Comparison of ENCODE assay signal across 24 mouse cellular contexts in the genomic region with DNA sequence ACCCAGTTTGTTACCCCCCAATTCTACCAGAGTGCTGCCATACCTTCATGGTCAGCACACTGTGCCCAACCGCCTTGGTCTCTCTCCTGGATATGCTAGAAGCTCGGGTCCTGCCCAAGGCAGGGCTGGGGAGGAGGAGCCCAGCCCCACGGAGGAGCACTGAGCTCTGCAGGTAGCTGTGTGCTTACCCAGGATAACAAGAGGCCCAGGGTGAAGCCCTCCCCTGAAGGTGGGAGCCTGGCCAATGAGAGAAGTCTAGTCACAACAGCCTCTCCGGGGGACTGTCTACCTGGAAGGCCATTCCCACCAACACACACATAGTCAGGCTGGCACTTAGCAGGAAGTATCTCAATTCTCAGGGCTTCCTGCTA.
DNase-seq lines count a peak whose midpoint lies in the region; ATAC-seq and TF ChIP-seq lines count a peak whose summit lies in the region.
"Had no signal": no experiment of that assay in that cellular context is flagged by ENCODE, and none has a peak within 500 bp of the region (broad histone marks: within the 10 kb centered on the region; RNA-seq: fewer than 3 reads in every experiment).

No protein-coding gene starts in this region.

- H3K27me3 ChIP-seq in limb, embryonic 13.5 days = no peaks in the 10 kb centered on the region
- no peaks in the 10 kb centered on the region for H3K27me3 ChIP-seq in limb, embryonic 10.5 days (ENCODE audit: low read depth, poor library complexity, severe bottlenecking)
- no peaks in the 10 kb centered on the region for H3K27me3 ChIP-seq in CH12.LX (replicated peaks)
- no peaks in the 10 kb centered on the region for H3K27me3 ChIP-seq in embryonic facial prominence, embryonic 15.5 days
- H3K27me3 ChIP-seq in stomach, embryonic 14.5 days (ENCODE audit: control insufficient read depth, insufficient read depth, low read length) = no peaks in the 10 kb centered on the region
- H3K27me3 ChIP-seq: forebrain, embryonic 12.5 days; liver, embryonic 12.5 days; midbrain, embryonic 12.5 days; neural tube, embryonic 15.5 days had no signal

- dilution Hi-C loops in CH12.LX (cut with MboI; ENCODE audit: extremely low pct_ligation_motif_present, extremely low pct_unique_long_range_greater_than_20kb, low sequenced_read_pairs) = no loop called here

- no peak overlapping the region for H3K9ac ChIP-seq in limb, embryonic 13.5 days
- peak overlapping the region; percentile 3; the same call in 1 of the 2 replicates for H3K9ac ChIP-seq in CH12.LX (ENCODE audit: insufficient read depth, low read depth)
- no peak overlapping the region for H3K9ac ChIP-seq in embryonic facial prominence, embryonic 15.5 days
- H3K9ac ChIP-seq in stomach, embryonic 14.5 days (replicated peaks; ENCODE audit: low read depth, low read length) = no peak overlapping the region
- H3K9ac ChIP-seq: forebrain, embryonic 12.5 days; heart, embryonic 12.5 days; liver, embryonic 12.5 days; lung, embryonic 14.5 days; midbrain, embryonic 12.5 days; neural tube, embryonic 15.5 days had no signal

- TF ChIP-seq CTCF in CH12.LX (conservative IDR thresholded peaks at IDR 0.05 in 1 of 2, IDR thresholded peaks at IDR 0.05 in 1 of 2; ENCODE audit: low read depth in 2 of 2, low read length in 2 of 2) = no peak

- peaks cover 7% of the 10 kb centered on the region; the same call in 1 of the 2 replicates for H3K9me3 ChIP-seq in limb, embryonic 13.5 days
- H3K9me3 ChIP-seq in limb, embryonic 10.5 days (replicated peaks) = no peaks in the 10 kb centered on the region
- H3K9me3 ChIP-seq in CH12.LX (replicated peaks; ENCODE audit: low read length) = no peaks in the 10 kb centered on the region
- no peaks in the 10 kb centered on the region for H3K9me3 ChIP-seq in embryonic facial prominence, embryonic 15.5 days (replicated peaks)
- 0 out of 2 replicates have a peak, but pooled peaks cover 3% of the 10 kb centered on the region for H3K9me3 ChIP-seq in stomach, embryonic 14.5 days (ENCODE audit: control insufficient read depth, low read depth, low read length)
- H3K9me3 ChIP-seq: liver, embryonic 12.5 days; midbrain, embryonic 12.5 days; neural tube, embryonic 15.5 days had no signal

- DNase-seq in limb, embryonic 10.5 days (ENCODE audit: low spot score) = no peak
- no peak for DNase-seq in CH12.LX (ENCODE audit: extremely low read depth)
- DNase-seq in frontal cortex, postnatal 14 days (ENCODE audit: low spot score in 2 of 2) = no peak
- DNase-seq in kidney, adult 11 months = no peak
- DNase-seq: adrenal gland, postnatal 10 days; cerebellum, adult 2 months; cerebellum, postnatal 25 days; gastrocnemius, postnatal 14 days; heart, postnatal 10 days; kidney, adult 8-10 months; kidney, postnatal 10 days; left cerebral cortex, postnatal 4 days; thymus, adult 2 months had no signal

- 0 out of 2 replicates have a peak, but pooled peaks have one; percentile 19 for ATAC-seq in limb, embryonic 13.5 days (ENCODE audit: low FRiP score, low read depth)
- ATAC-seq in embryonic facial prominence, embryonic 15.5 days (ENCODE audit: insufficient number of reproducible peaks, low FRiP score, low TSS enrichment, low read depth) = peak; percentile 4; the same call in 1 of the 2 replicates
- peak; percentile 73; the same call in 1 of the 2 replicates for ATAC-seq in stomach, embryonic 14.5 days (ENCODE audit: insufficient number of reproducible peaks, insufficient read depth, low FRiP score, low read depth)
- ATAC-seq: liver, embryonic 12.5 days had no signal

- no peak for TF ChIP-seq EP300 in CH12.LX (IDR thresholded peaks at IDR 0.05; ENCODE audit: low read length)

- no peak overlapping the region for H3K4me3 ChIP-seq in limb, embryonic 13.5 days
- no peak overlapping the region for H3K4me3 ChIP-seq in limb, embryonic 10.5 days
- no peak overlapping the region for H3K4me3 ChIP-seq in CH12.LX (replicated peaks in 1 of 3; ENCODE audit: low read depth in 2 of 3, low read length in 2 of 3, poor library complexity in 1 of 3)
- H3K4me3 ChIP-seq in embryonic facial prominence, embryonic 15.5 days (replicated peaks) = no peak overlapping the region
- H3K4me3 ChIP-seq in stomach, embryonic 14.5 days (ENCODE audit: low read depth, low read length) = no peak overlapping the region
- H3K4me3 ChIP-seq: forebrain, embryonic 12.5 days; heart, embryonic 12.5 days; left cerebral cortex, adult 2 months; liver, embryonic 12.5 days; midbrain, embryonic 12.5 days; neural tube, embryonic 15.5 days had no signal

- H3K4me2 ChIP-seq in limb, embryonic 13.5 days (replicated peaks) = no peak overlapping the region
- H3K4me2 ChIP-seq in CH12.LX (ENCODE audit: insufficient read depth, low read depth, poor library complexity, severe bottlenecking) = no peak overlapping the region
- H3K4me2 ChIP-seq in embryonic facial prominence, embryonic 15.5 days (replicated peaks) = no peak overlapping the region
- no peak overlapping the region for H3K4me2 ChIP-seq in stomach, embryonic 14.5 days (replicated peaks; ENCODE audit: low read depth, low read length)
- H3K4me2 ChIP-seq: forebrain, embryonic 12.5 days; heart, embryonic 12.5 days; liver, embryonic 12.5 days; lung, embryonic 14.5 days; midbrain, embryonic 12.5 days; neural tube, embryonic 15.5 days had no signal

- no peak overlapping the region for H3K27ac ChIP-seq in limb, embryonic 13.5 days
- no peak overlapping the region for H3K27ac ChIP-seq in limb, embryonic 10.5 days
- H3K27ac ChIP-seq in CH12.LX (ENCODE audit: insufficient read depth, low read depth) = peak overlapping the region; percentile 83
- peak overlapping the region; percentile 74 for H3K27ac ChIP-seq in embryonic facial prominence, embryonic 15.5 days (replicated peaks)
- peak overlapping the region; percentile 59; the same call in 1 of the 2 replicates for H3K27ac ChIP-seq in stomach, embryonic 14.5 days (ENCODE audit: low read length)
- H3K27ac ChIP-seq: forebrain, embryonic 12.5 days; left cerebral cortex, adult 2 months; liver, embryonic 12.5 days; macrophage; midbrain, embryonic 12.5 days; neural tube, embryonic 15.5 days had no signal

- H3K4me1 ChIP-seq in limb, embryonic 13.5 days = 0 out of 2 replicates have a peak, but pooled peaks cover 6% of the 10 kb centered on the region
- H3K4me1 ChIP-seq in limb, embryonic 10.5 days = peaks cover 4% of the 10 kb centered on the region
- peaks cover 37 to 76% of the 10 kb centered on the region in 2 experiments for H3K4me1 ChIP-seq in CH12.LX (ENCODE audit: control insufficient read depth in 1 of 2, insufficient read depth in 2 of 2)
- peaks cover 16% of the 10 kb centered on the region for H3K4me1 ChIP-seq in embryonic facial prominence, embryonic 15.5 days
- H3K4me1 ChIP-seq in stomach, embryonic 14.5 days (ENCODE audit: control insufficient read depth, insufficient read depth, low read length) = no peaks in the 10 kb centered on the region; the same call in 1 of the 2 replicates
- H3K4me1 ChIP-seq: forebrain, embryonic 12.5 days; liver, embryonic 12.5 days; midbrain, embryonic 12.5 days; neural tube, embryonic 15.5 days had no signal

- peak; percentile 36 for TF ChIP-seq POLR2A in CH12.LX (IDR thresholded peaks at IDR 0.05; ENCODE audit: low read depth, low read length)

- in situ Hi-C loops in CH12.LX (cut with MboI; ENCODE audit: low pct_ligation_motif_present, low pct_unique_long_range_greater_than_20kb, low sequenced_read_pairs) = no loop called here

- no peaks in the 10 kb centered on the region for H3K79me2 ChIP-seq in CH12.LX (replicated peaks; ENCODE audit: control insufficient read depth, extremely low read depth, insufficient read depth, poor library complexity, severe bottlenecking)

- 43% methylated on average over 4 of the region's 4 CpGs for WGBS in limb, embryonic 13.5 days
- 42% methylated on average over 4 of the region's 4 CpGs for WGBS in limb, embryonic 10.5 days
- 50% methylated on average over 4 of the region's 4 CpGs for WGBS in embryonic facial prominence, embryonic 15.5 days
- WGBS in stomach, embryonic 14.5 days = 39% methylated on average over 4 of the region's 4 CpGs

- H3K36me3 ChIP-seq in limb, embryonic 13.5 days = no peaks in the 10 kb centered on the region
- no peaks in the 10 kb centered on the region for H3K36me3 ChIP-seq in limb, embryonic 10.5 days
- H3K36me3 ChIP-seq in CH12.LX (replicated peaks in 1 of 2; ENCODE audit: control insufficient read depth in 1 of 2, insufficient read depth in 1 of 2, low read length in 1 of 2) = peaks cover 0 to 2% of the 10 kb centered on the region in 2 experiments
- no peaks in the 10 kb centered on the region for H3K36me3 ChIP-seq in embryonic facial prominence, embryonic 15.5 days
- no peaks in the 10 kb centered on the region for H3K36me3 ChIP-seq in stomach, embryonic 14.5 days (ENCODE audit: control insufficient read depth, insufficient read depth, low read length)
- H3K36me3 ChIP-seq: forebrain, embryonic 12.5 days; heart, embryonic 12.5 days; liver, embryonic 12.5 days; midbrain, embryonic 12.5 days; neural tube, embryonic 15.5 days had no signal

- no peak for TF ChIP-seq RAD21 in CH12.LX (IDR thresholded peaks at IDR 0.05; ENCODE audit: low read depth, low read length)

TF ChIP-seq in CH12.LX, 34 proteins besides CTCF, POLR2A, EP300 and RAD21:
- TF ChIP-seq PAX5 (IDR thresholded peaks at IDR 0.05; ENCODE audit: low read length) (no peak), TBP (conservative IDR thresholded peaks at IDR 0.05; ENCODE audit: low read depth, low read length) (0 out of 2 replicates have a peak, but pooled peaks have one; percentile 37)

Comparison
In these comparisons a context has a peak if more than half of its experiments do, and no peak if none do; other contexts are left out.
1. ATAC-seq: peak in every context shown above with its lines; median percentile 73 in stomach, embryonic 14.5 days; 19 in limb, embryonic 13.5 days; 4 in embryonic facial prominence, embryonic 15.5 days.
2. H3K27ac ChIP-seq: peak in CH12.LX (single experiment), embryonic facial prominence, embryonic 15.5 days (single experiment) and stomach, embryonic 14.5 days (single experiment); none in limb, embryonic 13.5 days (single experiment) and limb, embryonic 10.5 days (single experiment).